Mouse (Mus musculus): ENCODE measurements around the gene Zfp689. TPM values are rescaled to one million over a fixed set of nuclear protein-coding genes. Genes with fewer than 3 reads are reported as not detected.

The Zfp689 gene
- total and polyA plus RNA-seq, 2 experiments from 2014 or later, result 7.7 to 8.0 TPM

- no peaks in the 10 kb centered on the region for H3K36me3 ChIP-seq (ENCODE audit: insufficient read depth, low read length)
- no peak overlapping the region for H3K9ac ChIP-seq (replicated peaks; ENCODE audit: low read length, poor library complexity, severe bottlenecking)
- H3K4me1 ChIP-seq (ENCODE audit: insufficient read depth, low read length), result peaks cover under 1% of the 10 kb centered on the region; the same call in 1 of the 2 replicates
- H3K27me3 ChIP-seq (ENCODE audit: insufficient read depth, low read length), result 0 out of 2 replicates have a peak, but pooled peaks cover 3% of the 10 kb centered on the region
- DNase-seq (ENCODE audit: low spot score) (no peak), ATAC-seq (ENCODE audit: low FRiP score) (no peak)
- H3K4me2 ChIP-seq (ENCODE audit: low read depth, low read length, poor library complexity, severe bottlenecking), result no peak overlapping the region
- H3K27ac ChIP-seq (ENCODE audit: low read depth, low read length), result no peak overlapping the region
- WGBS, result 67% methylated on average over 3 of the region's 3 CpGs
- no peaks in the 10 kb centered on the region for H3K9me3 ChIP-seq (ENCODE audit: low read length)
- no peak overlapping the region for H3K4me3 ChIP-seq (ENCODE audit: low read depth, low read length)
- TF ChIP-seq CTCF (IDR thresholded peaks at IDR 0.05), result no peak
These were observed 22.6 kb downstream of the Zfp689 start for GRCm38 (mm10) chr7:127426354-127426753.

- H3K27ac ChIP-seq (ENCODE audit: low read depth, low read length), result no peak overlapping the region
- 0 out of 2 replicates have a peak, but pooled peaks cover 3% of the 10 kb centered on the region for H3K27me3 ChIP-seq (ENCODE audit: insufficient read depth, low read length)
- no peaks in the 10 kb centered on the region for H3K9me3 ChIP-seq (ENCODE audit: low read length)
- ATAC-seq (ENCODE audit: low FRiP score) (no peak), DNase-seq (ENCODE audit: low spot score) (no peak)
- WGBS, result 88% methylated on average over 2 of the region's 2 CpGs
- peaks cover 5% of the 10 kb centered on the region for H3K4me1 ChIP-seq (ENCODE audit: insufficient read depth, low read length)
- H3K4me3 ChIP-seq (ENCODE audit: low read depth, low read length), result no peak overlapping the region
- no peaks in the 10 kb centered on the region for H3K36me3 ChIP-seq (ENCODE audit: insufficient read depth, low read length)
- no peak overlapping the region for H3K9ac ChIP-seq (replicated peaks; ENCODE audit: low read length, poor library complexity, severe bottlenecking)
- no peak overlapping the region for H3K4me2 ChIP-seq (ENCODE audit: low read depth, low read length, poor library complexity, severe bottlenecking)
- TF ChIP-seq CTCF (IDR thresholded peaks at IDR 0.05), result no peak
These were observed 23.0 kb downstream of the Zfp689 start for GRCm38 (mm10) chr7:127425911-127426310.

- H3K27me3 ChIP-seq (ENCODE audit: insufficient read depth, low read length), result 0 out of 2 replicates have a peak, but pooled peaks cover 3% of the 10 kb centered on the region
- H3K4me3 ChIP-seq (ENCODE audit: low read depth, low read length), result no peak overlapping the region
- H3K9ac ChIP-seq (replicated peaks; ENCODE audit: low read length, poor library complexity, severe bottlenecking), result no peak overlapping the region
- H3K27ac ChIP-seq (ENCODE audit: low read depth, low read length), result no peak overlapping the region
- TF ChIP-seq CTCF (IDR thresholded peaks at IDR 0.05), result no peak
- 86% methylated on average over 3 of the region's 3 CpGs for WGBS
- no peaks in the 10 kb centered on the region for H3K9me3 ChIP-seq (ENCODE audit: low read length)
- H3K4me1 ChIP-seq (ENCODE audit: insufficient read depth, low read length), result peaks cover 5% of the 10 kb centered on the region
- no peaks in the 10 kb centered on the region for H3K36me3 ChIP-seq (ENCODE audit: insufficient read depth, low read length)
- no peak overlapping the region for H3K4me2 ChIP-seq (ENCODE audit: low read depth, low read length, poor library complexity, severe bottlenecking)
- ATAC-seq (ENCODE audit: low FRiP score), result no peak
- DNase-seq (ENCODE audit: low spot score), result no peak
These were observed 23.7 kb downstream of the Zfp689 start for GRCm38 (mm10) chr7:127425291-127425690.

- Histone ChIP-seq H3K4me2 (ENCODE audit: low read depth, low read length, poor library complexity, severe bottlenecking) (peak overlapping the region; percentile 96), H3K9ac (replicated peaks; ENCODE audit: low read length, poor library complexity, severe bottlenecking) (peak overlapping the region; percentile 87), H3K9me3 (ENCODE audit: low read length) (no peaks in the 10 kb centered on the region), H3K36me3 (ENCODE audit: insufficient read depth, low read length) (0 out of 2 replicates have a peak, but pooled peaks cover 6% of the 10 kb centered on the region), H3K27me3 (ENCODE audit: insufficient read depth, low read length) (no peaks in the 10 kb centered on the region), H3K4me3 (ENCODE audit: low read depth, low read length) (peak overlapping the region; percentile 66), H3K27ac (ENCODE audit: low read depth, low read length) (peak overlapping the region; percentile 85), H3K4me1 (ENCODE audit: insufficient read depth, low read length) (peaks cover 5% of the 10 kb centered on the region)
- DNase-seq (ENCODE audit: low spot score), result peak; percentile 72
- no peak for TF ChIP-seq CTCF (IDR thresholded peaks at IDR 0.05)
- ATAC-seq (ENCODE audit: low FRiP score), result peak; percentile 81
- 1% methylated on average over 15 of the region's 15 CpGs for WGBS
These were observed 26.7 kb downstream of the Zfp689 start for GRCm38 (mm10) chr7:127422247-127422646.

GRCm38 (mm10) chr7:127421388-127422191, 27.4 kb downstream of the Zfp689 start, which contains the start of gene Zfp688:
Gene Zfp688 (minus strand): TSS chr7:127422068.
- no peaks in the 10 kb centered on the region for H3K27me3 ChIP-seq (ENCODE audit: insufficient read depth, low read length)
- no peaks in the 10 kb centered on the region for H3K9me3 ChIP-seq (ENCODE audit: low read length)
- ATAC-seq (ENCODE audit: low FRiP score) (peak; percentile 91), DNase-seq (ENCODE audit: low spot score) (peak; percentile 92)
- TF ChIP-seq CTCF (IDR thresholded peaks at IDR 0.05), result peak; percentile 9; the same call in 1 of the 2 replicates
- peak within 1 kb of the TSS; percentile 66 for H3K4me3 ChIP-seq (ENCODE audit: low read depth, low read length)
- H3K27ac ChIP-seq (ENCODE audit: low read depth, low read length), result peak within 1 kb of the TSS; percentile 85
- 0 out of 2 replicates have a peak, but pooled peaks cover 6% of the 10 kb centered on the region for H3K36me3 ChIP-seq (ENCODE audit: insufficient read depth, low read length)
- peak within 1 kb of the TSS; percentile 96 for H3K4me2 ChIP-seq (ENCODE audit: low read depth, low read length, poor library complexity, severe bottlenecking)
- WGBS, result under 1% methylated on average over 48 of the region's 48 CpGs
- H3K4me1 ChIP-seq (ENCODE audit: insufficient read depth, low read length), result peaks cover 5% of the 10 kb centered on the region
- H3K9ac ChIP-seq (replicated peaks; ENCODE audit: low read length, poor library complexity, severe bottlenecking), result peak within 1 kb of the TSS; percentile 87

- DNase-seq (ENCODE audit: low spot score) (no peak), ATAC-seq (ENCODE audit: low FRiP score) (no peak)
- TF ChIP-seq CTCF (IDR thresholded peaks at IDR 0.05), result no peak
- H3K9ac ChIP-seq (replicated peaks; ENCODE audit: low read length, poor library complexity, severe bottlenecking), result no peak overlapping the region
- no peaks in the 10 kb centered on the region for H3K4me1 ChIP-seq (ENCODE audit: insufficient read depth, low read length)
- no peak overlapping the region for H3K4me3 ChIP-seq (ENCODE audit: low read depth, low read length)
- H3K4me2 ChIP-seq (ENCODE audit: low read depth, low read length, poor library complexity, severe bottlenecking), result no peak overlapping the region
- H3K36me3 ChIP-seq (ENCODE audit: insufficient read depth, low read length), result no peaks in the 10 kb centered on the region
- no peaks in the 10 kb centered on the region for H3K27me3 ChIP-seq (ENCODE audit: insufficient read depth, low read length)
- H3K27ac ChIP-seq (ENCODE audit: low read depth, low read length), result no peak overlapping the region
- H3K9me3 ChIP-seq (ENCODE audit: low read length), result no peaks in the 10 kb centered on the region
- 67% methylated on average over 2 of the region's 2 CpGs for WGBS
These were observed 37.5 kb downstream of the Zfp689 start for GRCm38 (mm10) chr7:127411418-127411817.
